Mouse (Mus musculus): ENCODE measurements at regions not wholly inside any gene's neighbourhood (a gene's known extent, or its start where the extent isn't known, plus 50 kb on each side); places are given as distances from the start of the nearest gene placed in this dataset.

GRCm38 (mm10) chr3:120123155-120123554, 338.9 kb upstream of the Ptbp2 start:
- no peak overlapping the region for H3K4me3 ChIP-seq (replicated peaks; ENCODE audit: extremely low read depth, low read depth, low read length)
- no peaks in the 10 kb centered on the region for H3K4me1 ChIP-seq (ENCODE audit: control insufficient read depth, insufficient read depth, low read length)
- TF ChIP-seq CTCF (IDR thresholded peaks at IDR 0.05; ENCODE audit: insufficient read depth, low read length) (no peak), POLR2A (IDR thresholded peaks at IDR 0.05; ENCODE audit: borderline replicate concordance, extremely low read depth, low read depth, low read length) (no peak)
- DNase-seq: no peak
- WGBS: 80% methylated on average over 3 of the region's 3 CpGs

GRCm38 (mm10) chr3:120083171-120083932, 299.1 kb upstream of the Ptbp2 start:
- TF ChIP-seq POLR2A (IDR thresholded peaks at IDR 0.05; ENCODE audit: borderline replicate concordance, extremely low read depth, low read depth, low read length): no peak
- no peak for TF ChIP-seq CTCF (IDR thresholded peaks at IDR 0.05; ENCODE audit: insufficient read depth, low read length)
- WGBS: 79% methylated on average over 7 of the region's 7 CpGs
- Histone ChIP-seq H3K4me3 (replicated peaks; ENCODE audit: extremely low read depth, low read depth, low read length) (no peak overlapping the region), H3K4me1 (ENCODE audit: control insufficient read depth, insufficient read depth, low read length) (no peaks in the 10 kb centered on the region)
- no peak for DNase-seq

- Histone ChIP-seq H3K4me3 (replicated peaks; ENCODE audit: extremely low read depth, low read depth, low read length) (no peak overlapping the region), H3K4me1 (ENCODE audit: control insufficient read depth, insufficient read depth, low read length) (no peaks in the 10 kb centered on the region)
- TF ChIP-seq CTCF (IDR thresholded peaks at IDR 0.05; ENCODE audit: insufficient read depth, low read length) (no peak), POLR2A (IDR thresholded peaks at IDR 0.05; ENCODE audit: borderline replicate concordance, extremely low read depth, low read depth, low read length) (no peak)
- WGBS: 29% methylated on average over 1 of the region's 1 CpGs
- no peak for DNase-seq
Measured at GRCm38 (mm10) chr3:120073528-120073927, 289.3 kb upstream of the Ptbp2 start.

GRCm38 (mm10) chr3:120065714-120066113, 281.4 kb upstream of the Ptbp2 start:
- DNase-seq: no peak
- H3K4me3 ChIP-seq (replicated peaks; ENCODE audit: extremely low read depth, low read depth, low read length): no peak overlapping the region
- 72% methylated on average over 6 of the region's 6 CpGs for WGBS
- no peak for TF ChIP-seq POLR2A (IDR thresholded peaks at IDR 0.05; ENCODE audit: borderline replicate concordance, extremely low read depth, low read depth, low read length)
- TF ChIP-seq CTCF (IDR thresholded peaks at IDR 0.05; ENCODE audit: insufficient read depth, low read length): no peak
- no peaks in the 10 kb centered on the region for H3K4me1 ChIP-seq (ENCODE audit: control insufficient read depth, insufficient read depth, low read length)

- H3K4me1 ChIP-seq (ENCODE audit: control insufficient read depth, insufficient read depth, low read length): no peaks in the 10 kb centered on the region
- WGBS: 22% methylated on average over 5 of the region's 5 CpGs
- no peak for TF ChIP-seq CTCF (IDR thresholded peaks at IDR 0.05; ENCODE audit: insufficient read depth, low read length)
- TF ChIP-seq POLR2A (IDR thresholded peaks at IDR 0.05; ENCODE audit: borderline replicate concordance, extremely low read depth, low read depth, low read length): no peak
- no peak for DNase-seq
- no peak overlapping the region for H3K4me3 ChIP-seq (replicated peaks; ENCODE audit: extremely low read depth, low read depth, low read length)
Measured at GRCm38 (mm10) chr3:120064854-120065480, 280.7 kb upstream of the Ptbp2 start.

GRCm38 (mm10) chr3:120062264-120062663, 278.0 kb upstream of the Ptbp2 start:
- 85% methylated on average over 5 of the region's 5 CpGs for WGBS
- H3K4me1 ChIP-seq (ENCODE audit: control insufficient read depth, insufficient read depth, low read length): no peaks in the 10 kb centered on the region
- H3K4me3 ChIP-seq (replicated peaks; ENCODE audit: extremely low read depth, low read depth, low read length): no peak overlapping the region
- TF ChIP-seq CTCF (IDR thresholded peaks at IDR 0.05; ENCODE audit: insufficient read depth, low read length) (no peak), POLR2A (IDR thresholded peaks at IDR 0.05; ENCODE audit: borderline replicate concordance, extremely low read depth, low read depth, low read length) (no peak)
- no peak for DNase-seq

- no peak for DNase-seq
- WGBS: 38% methylated on average over 11 of the region's 11 CpGs
- Histone ChIP-seq H3K4me3 (replicated peaks; ENCODE audit: extremely low read depth, low read depth, low read length) (no peak overlapping the region), H3K4me1 (ENCODE audit: control insufficient read depth, insufficient read depth, low read length) (no peaks in the 10 kb centered on the region)
- TF ChIP-seq POLR2A (IDR thresholded peaks at IDR 0.05; ENCODE audit: borderline replicate concordance, extremely low read depth, low read depth, low read length) (no peak), CTCF (IDR thresholded peaks at IDR 0.05; ENCODE audit: insufficient read depth, low read length) (no peak)
Measured at GRCm38 (mm10) chr3:120059959-120060358, 275.7 kb upstream of the Ptbp2 start.

- TF ChIP-seq POLR2A (IDR thresholded peaks at IDR 0.05; ENCODE audit: borderline replicate concordance, extremely low read depth, low read depth, low read length) (no peak), CTCF (IDR thresholded peaks at IDR 0.05; ENCODE audit: insufficient read depth, low read length) (no peak)
- Histone ChIP-seq H3K4me1 (ENCODE audit: control insufficient read depth, insufficient read depth, low read length) (no peaks in the 10 kb centered on the region), H3K4me3 (replicated peaks; ENCODE audit: extremely low read depth, low read depth, low read length) (no peak overlapping the region)
- no peak for DNase-seq
- 66% methylated on average over 8 of the region's 8 CpGs for WGBS
Measured at GRCm38 (mm10) chr3:120055216-120056154, 271.2 kb upstream of the Ptbp2 start.

- no peak for DNase-seq
- no peaks in the 10 kb centered on the region for H3K4me1 ChIP-seq (ENCODE audit: control insufficient read depth, insufficient read depth, low read length)
- no peak for TF ChIP-seq CTCF (IDR thresholded peaks at IDR 0.05; ENCODE audit: insufficient read depth, low read length)
- TF ChIP-seq POLR2A (IDR thresholded peaks at IDR 0.05; ENCODE audit: borderline replicate concordance, extremely low read depth, low read depth, low read length): no peak
- H3K4me3 ChIP-seq (replicated peaks; ENCODE audit: extremely low read depth, low read depth, low read length): no peak overlapping the region
- WGBS: 89% methylated on average over 3 of the region's 3 CpGs
Measured at GRCm38 (mm10) chr3:120047238-120047637, 263.0 kb upstream of the Ptbp2 start.
